Mouse (Mus musculus) G1E-ER4 (cell line): ENCODE results near the gene Ppp2r3a. TPM values are rescaled to one million over a fixed set of nuclear protein-coding genes. Genes with fewer than 3 reads are reported as not detected.

Experiments
- GATA1 ChIP-seq: IDR thresholded peaks from one replicate; pipeline ENCODE4 v1.8.0; 2012; ENCODE audit warnings: low read length, inconsistent platforms
- polyA plus RNA-seq: library from polyadenylated mRNA; stranded (reverse); fragments of >175 nt; gene quantifications from 2 replicates; pipeline ENCODE4 v1.2.3, GENCODE M21; 2012

Ppp2r3a gene
- polyA plus RNA-seq, 1 experiment, result not detected

- no peak for TF ChIP-seq GATA1
Observed at GRCm38 (mm10) chr9:101110013-101110412, 141.6 kb downstream of the Ppp2r3a start.

GRCm38 (mm10) chr9:101107386-101107785, 144.2 kb downstream of the Ppp2r3a start:
- no peak for TF ChIP-seq GATA1

GRCm38 (mm10) chr9:101105735-101106134, 145.9 kb downstream of the Ppp2r3a start:
- no peak for TF ChIP-seq GATA1

- TF ChIP-seq GATA1, result no peak
Observed at GRCm38 (mm10) chr9:101104931-101105330, 146.7 kb downstream of the Ppp2r3a start.

GRCm38 (mm10) chr9:101102288-101102687, 149.3 kb downstream of the Ppp2r3a start:
- TF ChIP-seq GATA1, result no peak

- no peak for TF ChIP-seq GATA1
Observed at GRCm38 (mm10) chr9:101101547-101101946, 150.0 kb downstream of the Ppp2r3a start.

- no peak for TF ChIP-seq GATA1
Observed at GRCm38 (mm10) chr9:101100163-101100562, 151.4 kb downstream of the Ppp2r3a start.

- no peak for TF ChIP-seq GATA1
Observed at GRCm38 (mm10) chr9:101099445-101099844, 152.2 kb downstream of the Ppp2r3a start.

- TF ChIP-seq GATA1, result no peak
Observed at GRCm38 (mm10) chr9:101097542-101097941, 154.1 kb downstream of the Ppp2r3a start.

GRCm38 (mm10) chr9:101096461-101096860, 155.1 kb downstream of the Ppp2r3a start:
- no peak for TF ChIP-seq GATA1

- no peak for TF ChIP-seq GATA1
Observed at GRCm38 (mm10) chr9:101095425-101095824, 156.2 kb downstream of the Ppp2r3a start.

GRCm38 (mm10) chr9:101083728-101084127, 167.9 kb downstream of the Ppp2r3a start:
- TF ChIP-seq GATA1, result no peak

GRCm38 (mm10) chr9:101080046-101080685, 171.4 kb downstream of the Ppp2r3a start:
- TF ChIP-seq GATA1, result no peak

GRCm38 (mm10) chr9:101078579-101078978, 173.0 kb downstream of the Ppp2r3a start:
- no peak for TF ChIP-seq GATA1

GRCm38 (mm10) chr9:101077486-101077885, 174.1 kb downstream of the Ppp2r3a start:
- TF ChIP-seq GATA1, result no peak

GRCm38 (mm10) chr9:101076095-101076875, 175.3 kb downstream of the Ppp2r3a start:
- no peak for TF ChIP-seq GATA1

GRCm38 (mm10) chr9:101075694-101076093, 175.9 kb downstream of the Ppp2r3a start:
- TF ChIP-seq GATA1, result no peak

- no peak for TF ChIP-seq GATA1
Observed at GRCm38 (mm10) chr9:101075091-101075581, 176.5 kb downstream of the Ppp2r3a start.
